Mouse (Mus musculus): Measurements from ENCODE around the gene Pim3. TPM values are rescaled to one million over a fixed set of nuclear protein-coding genes. Genes with fewer than 3 reads are reported as not detected.

Gene Pim3
- total and polyA plus RNA-seq, 3 experiments = 33.6 to 41.6 TPM; not detected in 1

DNA sequence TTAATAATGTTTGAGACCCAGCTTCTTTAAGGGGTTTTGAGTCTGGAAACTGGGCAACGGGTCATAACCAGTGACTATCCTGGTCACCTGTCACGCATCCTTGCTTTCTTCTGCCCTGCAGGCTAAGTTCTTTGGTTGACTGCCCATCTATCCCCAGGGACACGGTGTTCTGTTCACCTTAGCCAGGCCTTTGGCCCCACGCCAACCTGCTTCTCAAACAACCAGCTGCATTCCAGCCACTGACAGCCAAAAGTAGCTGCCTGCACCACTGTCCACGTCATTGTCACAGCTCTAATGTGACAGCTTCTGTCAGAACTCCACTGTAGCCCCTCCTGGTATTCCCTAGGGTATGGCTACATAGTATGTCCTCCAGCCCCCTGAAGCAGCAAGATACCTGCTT lies 30.5 kb upstream of the Pim3 start:
- TF ChIP-seq UBTF (IDR thresholded peaks at IDR 0.05; ENCODE audit: borderline replicate concordance, insufficient read depth, low read depth, low read length) (no peak), MAFK (IDR thresholded peaks at IDR 0.05; ENCODE audit: borderline replicate concordance, low read depth, low read length) (no peak), E2F4 (IDR thresholded peaks at IDR 0.05; ENCODE audit: borderline replicate concordance, low read depth, low read length) (no peak), CHD1 (IDR thresholded peaks at IDR 0.05; ENCODE audit: low read depth, low read length) (no peak), ELF1 (IDR thresholded peaks at IDR 0.05; ENCODE audit: low read depth, low read length) (no peak), MAX (IDR thresholded peaks at IDR 0.05; ENCODE audit: low read length) (no peak), MXI1 (IDR thresholded peaks at IDR 0.05; ENCODE audit: low read depth, low read length) (no peak), SIN3A (IDR thresholded peaks at IDR 0.05; ENCODE audit: low read length) (no peak), RCOR1 (IDR thresholded peaks at IDR 0.05; ENCODE audit: low read depth, low read length) (no peak), JUND (IDR thresholded peaks at IDR 0.05; ENCODE audit: low read depth, low read length) (no peak), ETS1 (IDR thresholded peaks at IDR 0.05; ENCODE audit: low read depth, low read length) (no peak), EP300 (IDR thresholded peaks at IDR 0.05; ENCODE audit: low read depth in 1 of 2, low read length in 2 of 2) (no peak), CHD2 (IDR thresholded peaks at IDR 0.05; ENCODE audit: low read length) (no peak), TCF12 (IDR thresholded peaks at IDR 0.05; ENCODE audit: low read depth, low read length) (no peak), HCFC1 (IDR thresholded peaks at IDR 0.05; ENCODE audit: low read depth, low read length) (no peak), GABPA (IDR thresholded peaks at IDR 0.05; ENCODE audit: low read depth, low read length) (no peak)
- H3K4me1 ChIP-seq (ENCODE audit: control insufficient read depth in 1 of 2, insufficient read depth in 2 of 2, low read length in 2 of 2) = no peaks in the 10 kb centered on the region
- no peaks in the 10 kb centered on the region for H3K79me2 ChIP-seq (ENCODE audit: control insufficient read depth, insufficient read depth, low read length, poor library complexity)
- no peaks in the 10 kb centered on the region for H3K9me3 ChIP-seq (replicated peaks; ENCODE audit: insufficient read depth, low read length)
- DNase-seq (ENCODE audit: low read depth, low spot score) = no peak
- H3K27ac ChIP-seq (ENCODE audit: control insufficient read depth, low read depth, low read length) = no peak overlapping the region
- no peaks in the 10 kb centered on the region for H3K36me3 ChIP-seq (ENCODE audit: control insufficient read depth in 1 of 2, insufficient read depth in 2 of 2, low read length in 2 of 2)
- H3K27me3 ChIP-seq (ENCODE audit: control insufficient read depth in 1 of 2, insufficient read depth in 2 of 2, low read length in 2 of 2) = no peaks in the 10 kb centered on the region
- H3K4me3 ChIP-seq (ENCODE audit: control insufficient read depth in 1 of 2, insufficient read depth in 1 of 2, low read depth in 2 of 2, low read length in 2 of 2) = no peak overlapping the region
- H3K9ac ChIP-seq (ENCODE audit: control insufficient read depth, low read depth, low read length, poor library complexity, severe bottlenecking) = no peak overlapping the region

DNA sequence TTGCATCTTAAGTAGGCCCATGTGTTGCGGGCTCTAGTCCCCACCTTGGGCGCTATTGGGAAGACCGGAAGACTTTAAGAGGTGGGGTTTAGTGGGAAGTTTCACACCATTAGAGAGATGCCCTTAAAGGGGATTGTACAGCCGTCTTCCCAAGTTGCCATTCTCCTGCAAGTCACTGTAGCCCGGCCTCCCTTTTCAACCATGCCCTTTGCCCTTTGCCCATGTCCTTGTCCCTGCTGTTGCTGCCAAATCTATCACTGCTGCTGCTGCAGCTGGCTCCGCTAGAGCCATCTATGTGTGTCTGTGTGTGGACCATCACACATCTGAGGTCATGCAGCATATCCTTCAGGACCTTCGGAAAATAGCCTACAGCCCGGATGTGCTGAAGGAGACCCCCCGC lies 29.4 kb upstream of the Pim3 start:
- no peak for TF ChIP-seq MXI1 (IDR thresholded peaks at IDR 0.05; ENCODE audit: low read depth, low read length)
- no peak for TF ChIP-seq MAFK (IDR thresholded peaks at IDR 0.05; ENCODE audit: borderline replicate concordance, low read depth, low read length)
- no peak for TF ChIP-seq MYB (IDR thresholded peaks at IDR 0.05; ENCODE audit: low read depth, low read length)
- no peak for TF ChIP-seq UBTF (IDR thresholded peaks at IDR 0.05; ENCODE audit: borderline replicate concordance, insufficient read depth, low read depth, low read length)
- TF ChIP-seq ZC3H11A (IDR thresholded peaks at IDR 0.05; ENCODE audit: low read depth, low read length) = no peak
- no peak for TF ChIP-seq KAT2A (conservative IDR thresholded peaks at IDR 0.05; ENCODE audit: low read depth, low read length)
- TF ChIP-seq ZKSCAN1 (IDR thresholded peaks at IDR 0.05; ENCODE audit: low read depth, low read length) = no peak
- TF ChIP-seq MAX (IDR thresholded peaks at IDR 0.05; ENCODE audit: low read length) = no peak
- no peak for TF ChIP-seq USF1 (IDR thresholded peaks at IDR 0.05; ENCODE audit: low read depth, low read length)
- no peak for TF ChIP-seq CHD2 (IDR thresholded peaks at IDR 0.05; ENCODE audit: low read length)
- TF ChIP-seq MYC (IDR thresholded peaks at IDR 0.05; ENCODE audit: low read depth, low read length) = no peak
- no peak for TF ChIP-seq TAL1 (IDR thresholded peaks at IDR 0.05; ENCODE audit: low read length)
- TF ChIP-seq CHD1 (IDR thresholded peaks at IDR 0.05; ENCODE audit: low read depth, low read length) = no peak
- TF ChIP-seq ETS1 (IDR thresholded peaks at IDR 0.05; ENCODE audit: low read depth, low read length) = no peak
- TF ChIP-seq TBP (IDR thresholded peaks at IDR 0.05; ENCODE audit: low read depth, low read length) = no peak
- TF ChIP-seq TCF12 (IDR thresholded peaks at IDR 0.05; ENCODE audit: low read depth, low read length) = no peak
- Histone ChIP-seq H3K4me1 (ENCODE audit: control insufficient read depth in 1 of 2, insufficient read depth in 2 of 2, low read length in 2 of 2) (no peaks in the 10 kb centered on the region), H3K9ac (ENCODE audit: control insufficient read depth, low read depth, low read length, poor library complexity, severe bottlenecking) (no peak overlapping the region), H3K9me3 (replicated peaks; ENCODE audit: insufficient read depth, low read length) (no peaks in the 10 kb centered on the region), H3K79me2 (ENCODE audit: control insufficient read depth, insufficient read depth, low read length, poor library complexity) (no peaks in the 10 kb centered on the region; the same call in 1 of the 2 replicates), H3K4me3 (ENCODE audit: control insufficient read depth in 1 of 2, insufficient read depth in 1 of 2, low read depth in 2 of 2, low read length in 2 of 2) (no peak overlapping the region), H3K27ac (ENCODE audit: control insufficient read depth, low read depth, low read length) (no peak overlapping the region), H3K27me3 (ENCODE audit: control insufficient read depth in 1 of 2, insufficient read depth in 2 of 2, low read length in 2 of 2) (no peaks in the 10 kb centered on the region), H3K36me3 (ENCODE audit: control insufficient read depth in 1 of 2, insufficient read depth in 2 of 2, low read length in 2 of 2) (no peaks in the 10 kb centered on the region)
- DNase-seq (ENCODE audit: low read depth, low spot score) = no peak

Data from MEL (cell line).